Mouse (Mus musculus): ENCODE measurements around the gene Cstf3. TPM values are rescaled to one million over a fixed set of nuclear protein-coding genes. Genes with fewer than 3 reads are reported as not detected.

Gene Cstf3
- 80.2 TPM for polyA plus RNA-seq (2017; shearing (Covaris generic))

DNA sequence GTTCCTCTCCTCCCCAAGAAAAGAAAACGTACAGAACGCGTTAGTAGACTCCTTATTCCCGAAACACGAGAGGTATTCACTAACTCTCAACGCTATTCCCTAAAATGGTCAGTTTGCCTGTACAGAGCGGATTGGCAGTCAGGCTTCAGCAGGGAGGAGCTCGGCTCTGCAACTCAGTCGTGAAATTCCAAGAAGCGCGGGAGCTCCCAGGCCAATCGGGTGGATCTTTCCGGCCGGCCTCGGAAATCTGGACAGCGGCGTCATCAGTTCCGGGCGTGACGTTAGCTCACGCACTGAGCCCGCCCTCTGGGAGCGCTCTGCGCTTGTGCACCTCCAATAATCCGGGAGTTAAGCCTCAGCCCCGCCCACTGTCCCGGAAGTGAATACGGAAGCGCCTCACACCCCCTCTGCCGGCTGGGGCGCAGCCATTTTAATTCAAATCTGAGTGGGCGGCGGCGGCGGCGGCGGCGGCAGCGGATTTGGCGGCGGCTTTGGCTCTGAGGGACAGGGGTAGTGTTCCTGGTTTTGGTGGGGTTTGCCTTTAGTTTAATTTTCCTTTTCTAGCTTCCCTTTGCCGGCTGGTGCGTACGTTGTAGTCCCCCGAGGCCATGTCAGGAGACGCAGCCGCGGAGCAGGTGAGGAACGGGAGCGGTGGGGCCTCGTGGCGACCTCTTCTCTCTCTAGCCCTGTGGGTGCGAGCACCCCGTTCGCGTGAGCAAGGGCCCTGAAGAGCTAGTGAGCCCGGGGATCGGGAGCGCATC lies at the start of gene Cstf3:
Gene Cstf3, plus strand, starts transcription at position 456 of the 761 bp plus-strand sequence.

DNA sequence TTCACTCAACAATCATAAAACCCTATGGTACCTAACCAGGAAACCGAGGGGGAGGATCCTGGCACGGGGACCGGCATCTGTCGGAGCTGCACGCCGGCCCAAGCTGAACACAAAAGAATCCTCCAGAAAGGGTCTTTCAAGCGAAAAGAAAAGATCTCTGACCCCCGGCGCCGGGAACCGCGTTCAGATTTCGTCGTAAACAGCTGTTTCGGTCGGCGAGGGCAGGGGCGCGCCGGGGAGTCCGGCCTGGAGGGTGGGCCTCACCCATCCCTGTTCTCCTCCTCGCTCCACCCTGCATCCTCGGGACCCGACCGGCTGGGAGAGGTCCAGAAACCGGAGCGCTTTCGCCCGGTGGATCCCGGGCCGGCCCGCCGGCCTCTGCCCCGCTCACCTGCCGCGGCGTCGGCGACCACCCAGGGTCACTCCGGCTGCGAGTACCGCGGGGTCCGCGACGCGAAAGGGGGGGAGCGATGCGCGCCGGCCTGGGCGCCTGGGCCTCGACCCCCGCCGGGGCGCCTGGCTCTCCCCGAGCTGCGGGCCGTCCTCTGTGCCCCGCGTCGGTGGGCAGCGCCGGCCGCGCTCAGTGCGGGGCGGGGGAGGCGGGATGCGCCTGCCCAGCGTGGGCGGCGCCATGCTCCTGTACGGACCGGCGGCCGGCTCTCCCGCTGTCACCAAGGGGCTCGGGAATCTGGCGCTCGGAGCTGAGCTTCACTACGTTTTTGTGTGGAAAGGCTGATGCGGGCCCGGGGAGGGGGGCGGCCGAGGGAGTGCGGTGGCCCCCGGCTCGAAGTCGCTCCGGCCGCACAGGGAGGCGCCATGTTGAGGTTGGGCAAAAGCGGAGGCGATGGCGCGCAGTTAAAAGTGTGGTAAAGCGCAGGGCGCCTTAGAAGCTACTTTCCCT lies 121.5 kb downstream of the Cstf3 start, which contains the start of gene Tcp11l1:
Gene Tcp11l1, minus strand, starts transcription at position 585 of the 901 bp plus-strand sequence.

Other genes starting within 250 kb of the Cstf3 start
- gene D430041D05Rik, start 179.5 kb upstream of the Cstf3 start, polyA plus RNA-seq (2017; shearing (Covaris generic)) = not detected
- 10.4 TPM for gene Hipk3, start 96.1 kb upstream of the Cstf3 start, polyA plus RNA-seq (2017; shearing (Covaris generic))
- not detected for gene Tcp11l1, start 121.6 kb downstream of the Cstf3 start, polyA plus RNA-seq (2017; shearing (Covaris generic))
- gene Pin1rt1, start 125.9 kb downstream of the Cstf3 start, polyA plus RNA-seq (2017; shearing (Covaris generic)) = not detected
- not detected for gene Depdc7, start 152.4 kb downstream of the Cstf3 start, polyA plus RNA-seq (2017; shearing (Covaris generic))
- 0.89 TPM for gene Qser1, start 226.2 kb downstream of the Cstf3 start, polyA plus RNA-seq (2017; shearing (Covaris generic))